ENCODE assay signal across 16 mouse cellular contexts in genomic region chr8:84539376-84539775, GRCm38 (mm10).
"Had no signal": no experiment of that assay in that cellular context is flagged by ENCODE, and none has a peak within 500 bp of the region (broad histone marks: within the 10 kb centered on the region; RNA-seq: fewer than 3 reads in every experiment).

No protein-coding gene starts in this region.

- H3K4me1 ChIP-seq: limb, embryonic 15.5 days; lung, embryonic 15.5 days; midbrain, embryonic 15.5 days; neural tube, embryonic 12.5 days; neural tube, embryonic 15.5 days had no signal

- H3K27ac ChIP-seq: limb, embryonic 15.5 days; liver, embryonic 14.5 days; lung, embryonic 15.5 days; midbrain, embryonic 15.5 days; neural tube, embryonic 12.5 days; neural tube, embryonic 15.5 days; stomach, postnatal 0 days had no signal

- DNase-seq: kidney, adult 18-20 months; kidney, adult 9 months; kidney, postnatal 14 days; liver, postnatal 0 days; lung, postnatal 10 days; lung, postnatal 4 days; right cerebral cortex, adult 18-20 months; right cerebral cortex, postnatal 14 days; right cerebral cortex, postnatal 4 days had no signal

- H3K4me3 ChIP-seq: limb, embryonic 15.5 days; lung, embryonic 15.5 days; midbrain, embryonic 15.5 days; neural tube, embryonic 12.5 days; neural tube, embryonic 15.5 days had no signal

- H3K9ac ChIP-seq: limb, embryonic 15.5 days; liver, embryonic 14.5 days; liver, postnatal 0 days; lung, embryonic 15.5 days; midbrain, embryonic 15.5 days; neural tube, embryonic 12.5 days; neural tube, embryonic 15.5 days had no signal

- H3K36me3 ChIP-seq: limb, embryonic 15.5 days; lung, embryonic 15.5 days had no signal

- H3K27me3 ChIP-seq: limb, embryonic 15.5 days; lung, embryonic 15.5 days; midbrain, embryonic 15.5 days; neural tube, embryonic 12.5 days; neural tube, embryonic 15.5 days had no signal

- H3K9me3 ChIP-seq: limb, embryonic 15.5 days; lung, embryonic 15.5 days; midbrain, embryonic 15.5 days; neural tube, embryonic 12.5 days; neural tube, embryonic 15.5 days had no signal
